Mouse (Mus musculus): Measurements from ENCODE around the gene Trappc12. TPM values are rescaled to one million over a fixed set of nuclear protein-coding genes. Genes with fewer than 3 reads are reported as not detected.

Trappc12 gene
- polyA plus RNA-seq, 1 experiment: 59.7 TPM

DNA sequence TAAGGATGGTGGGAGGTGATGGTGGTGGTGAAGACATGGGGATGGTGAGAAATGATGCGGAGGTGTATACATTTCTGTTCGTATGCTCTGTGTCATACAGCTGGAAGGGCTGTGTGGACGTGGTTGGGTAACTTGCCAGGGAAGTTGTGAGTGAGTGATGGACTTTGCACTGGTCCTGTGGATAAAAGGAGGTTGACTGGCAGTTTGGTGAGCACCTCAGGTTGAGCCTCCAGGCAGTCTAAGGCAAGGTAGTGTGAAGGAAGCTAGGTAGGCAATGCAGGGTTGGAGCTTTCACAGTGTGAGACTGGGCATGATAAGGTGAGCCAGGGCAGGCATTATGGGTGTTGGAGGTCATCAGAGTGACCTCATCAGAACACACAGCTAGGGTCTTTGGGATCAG, 32.4 kb upstream of the Trappc12 start:
- no peak overlapping the region for H3K27ac ChIP-seq (ENCODE audit: insufficient read depth, low read length)
- no peak for TF ChIP-seq CTCF (IDR thresholded peaks at IDR 0.05; ENCODE audit: extremely low read depth, insufficient read depth, low read length)
- TF ChIP-seq POLR2A (IDR thresholded peaks at IDR 0.05; ENCODE audit: extremely low read depth, insufficient read depth, low read length): no peak
- H3K4me3 ChIP-seq (ENCODE audit: insufficient read depth, low read length): no peak overlapping the region
- H3K4me1 ChIP-seq (ENCODE audit: control insufficient read depth, insufficient read depth, low read length): peaks cover 13% of the 10 kb centered on the region

DNA sequence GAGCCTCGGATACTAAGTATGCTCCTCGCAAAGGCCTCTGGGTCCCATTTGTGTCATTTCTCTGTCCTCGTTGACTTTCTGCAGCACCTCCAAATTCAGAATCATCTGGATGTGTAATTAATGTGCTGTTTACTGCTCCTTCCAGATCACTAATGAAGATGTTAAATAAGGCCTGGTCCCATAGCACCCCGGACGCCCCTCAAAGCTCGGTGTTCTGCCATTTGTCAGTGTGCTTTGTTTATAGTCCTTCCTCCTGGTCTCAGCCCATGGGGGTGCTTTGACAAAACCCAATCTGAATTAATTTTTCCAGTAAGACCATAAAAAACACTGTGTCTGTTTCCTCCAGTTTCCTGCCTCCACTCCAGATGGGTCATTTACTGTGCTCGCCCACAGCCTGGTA, 29.9 kb upstream of the Trappc12 start:
- TF ChIP-seq CTCF (IDR thresholded peaks at IDR 0.05; ENCODE audit: extremely low read depth, insufficient read depth, low read length) (no peak), POLR2A (IDR thresholded peaks at IDR 0.05; ENCODE audit: extremely low read depth, insufficient read depth, low read length) (no peak)
- no peak overlapping the region for H3K27ac ChIP-seq (ENCODE audit: insufficient read depth, low read length)
- H3K4me3 ChIP-seq (ENCODE audit: insufficient read depth, low read length): no peak overlapping the region
- peaks cover 10% of the 10 kb centered on the region for H3K4me1 ChIP-seq (ENCODE audit: control insufficient read depth, insufficient read depth, low read length)

DNA sequence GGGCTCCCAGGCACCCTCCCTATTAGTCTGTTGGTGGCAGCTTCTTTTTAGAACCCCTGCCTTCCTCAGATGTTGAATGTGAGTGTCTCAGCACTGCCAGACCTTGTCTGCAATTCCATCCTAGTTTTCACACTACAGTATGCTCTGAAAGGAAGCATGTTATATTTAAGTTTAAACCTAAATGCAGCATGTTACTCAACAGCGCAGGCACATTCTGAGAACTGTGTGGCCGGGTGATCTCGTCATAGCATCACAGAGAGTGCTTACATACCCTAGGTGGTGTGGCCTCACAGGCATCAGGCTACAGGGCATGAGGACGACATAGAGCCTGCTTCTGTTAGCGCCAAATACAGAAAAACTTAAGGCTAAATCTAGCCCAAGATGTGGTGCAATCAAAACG, 25.4 kb upstream of the Trappc12 start:
- Histone ChIP-seq H3K4me1 (ENCODE audit: control insufficient read depth, insufficient read depth, low read length) (peaks cover 10% of the 10 kb centered on the region), H3K4me3 (ENCODE audit: insufficient read depth, low read length) (no peak overlapping the region), H3K27ac (ENCODE audit: insufficient read depth, low read length) (0 out of 2 replicates have a peak overlapping the region, but pooled peaks have one; percentile 28)
- no peak for TF ChIP-seq CTCF (IDR thresholded peaks at IDR 0.05; ENCODE audit: extremely low read depth, insufficient read depth, low read length)
- no peak for TF ChIP-seq POLR2A (IDR thresholded peaks at IDR 0.05; ENCODE audit: extremely low read depth, insufficient read depth, low read length)

DNA sequence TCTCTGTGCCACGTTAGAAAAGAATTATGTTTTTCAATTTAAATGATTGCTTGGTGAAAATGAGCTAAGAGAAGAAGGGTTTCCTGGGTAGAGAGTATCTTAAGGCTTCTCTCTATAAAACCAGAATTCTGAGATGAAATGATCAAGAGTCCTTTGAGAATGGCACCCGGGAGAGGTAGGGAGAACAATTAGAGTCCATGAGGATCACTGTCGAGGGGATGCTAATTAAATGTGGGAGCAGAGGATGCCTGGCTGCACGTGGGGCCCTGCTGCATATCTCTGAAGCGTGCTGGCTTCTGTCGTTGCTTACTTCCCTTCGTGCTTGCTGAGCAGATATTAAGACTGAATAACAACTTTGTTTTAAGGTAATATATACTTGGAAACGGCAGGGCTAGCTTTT, 24.8 kb upstream of the Trappc12 start:
- Histone ChIP-seq H3K27ac (ENCODE audit: insufficient read depth, low read length) (no peak overlapping the region), H3K4me1 (ENCODE audit: control insufficient read depth, insufficient read depth, low read length) (peaks cover 10% of the 10 kb centered on the region), H3K4me3 (ENCODE audit: insufficient read depth, low read length) (no peak overlapping the region)
- no peak for TF ChIP-seq POLR2A (IDR thresholded peaks at IDR 0.05; ENCODE audit: extremely low read depth, insufficient read depth, low read length)
- TF ChIP-seq CTCF (IDR thresholded peaks at IDR 0.05; ENCODE audit: extremely low read depth, insufficient read depth, low read length): no peak

DNA sequence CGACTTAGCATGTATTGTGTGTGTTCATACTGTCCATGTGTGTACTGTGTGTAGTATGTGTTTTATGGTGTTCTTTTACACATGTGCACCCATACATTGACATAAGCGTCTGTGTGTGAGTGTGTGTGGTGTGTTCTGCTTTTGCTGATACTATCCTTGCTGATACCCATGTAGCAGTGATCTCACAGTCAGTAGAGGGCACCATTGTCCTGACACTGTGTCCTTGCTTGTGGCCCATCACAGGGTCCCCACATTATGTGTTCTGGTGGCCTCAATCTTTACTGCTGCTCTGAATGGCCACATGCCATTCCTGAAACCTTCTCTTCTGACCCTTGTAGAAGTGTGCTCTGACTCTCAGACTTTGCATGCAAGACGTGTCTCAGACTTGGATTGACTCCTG, 23.5 kb upstream of the Trappc12 start:
- H3K4me1 ChIP-seq (ENCODE audit: control insufficient read depth, insufficient read depth, low read length): peaks cover 10% of the 10 kb centered on the region
- no peak overlapping the region for H3K4me3 ChIP-seq (ENCODE audit: insufficient read depth, low read length)
- H3K27ac ChIP-seq (ENCODE audit: insufficient read depth, low read length): no peak overlapping the region

DNA sequence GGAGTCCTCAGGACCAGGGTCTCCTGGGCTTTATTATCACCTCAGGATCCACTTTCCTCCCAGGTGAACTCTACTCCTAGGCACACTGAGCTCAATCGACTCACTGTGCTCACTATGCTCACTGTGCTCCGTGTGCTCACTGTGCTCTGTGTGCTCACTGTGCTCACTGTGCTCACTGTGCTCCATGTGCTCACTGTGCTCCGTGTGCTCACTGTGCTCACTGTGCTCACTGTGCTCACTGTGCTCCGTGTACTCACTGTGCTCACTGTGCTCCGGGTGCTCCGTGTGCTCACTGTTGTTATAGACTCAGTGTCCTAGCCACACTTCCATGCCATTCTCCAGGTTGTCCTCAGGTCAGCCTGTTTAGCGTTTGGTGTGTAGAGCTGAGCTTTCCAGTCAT, 19.7 kb upstream of the Trappc12 start:
- TF ChIP-seq CTCF (IDR thresholded peaks at IDR 0.05; ENCODE audit: extremely low read depth, insufficient read depth, low read length) (no peak), POLR2A (IDR thresholded peaks at IDR 0.05; ENCODE audit: extremely low read depth, insufficient read depth, low read length) (no peak)

More for the DNA sequence above, 23.5 kb upstream of the Trappc12 start:
- TF ChIP-seq POLR2A (IDR thresholded peaks at IDR 0.05; ENCODE audit: extremely low read depth, insufficient read depth, low read length) (no peak), CTCF (IDR thresholded peaks at IDR 0.05; ENCODE audit: extremely low read depth, insufficient read depth, low read length) (peak; percentile 58)

DNA sequence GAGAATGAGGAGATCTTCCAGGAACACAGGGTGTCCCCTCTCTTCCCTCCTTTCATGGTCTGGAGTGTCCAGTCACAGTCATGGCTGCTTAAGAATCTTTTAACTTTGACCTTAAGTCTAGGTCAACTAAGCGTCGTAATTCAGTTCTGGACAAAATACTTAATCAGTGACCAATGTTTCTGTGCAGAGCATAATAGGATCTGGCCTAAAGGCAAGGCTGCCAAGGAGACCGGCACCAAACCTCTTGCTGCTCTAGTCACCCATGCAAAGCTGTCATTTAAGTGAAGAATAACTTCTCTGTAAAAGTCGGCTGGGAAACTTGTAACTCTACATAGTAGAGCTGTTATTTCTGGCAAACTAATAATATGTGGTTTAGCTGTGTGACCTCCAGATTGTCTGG, 5.7 kb upstream of the Trappc12 start:
- Histone ChIP-seq H3K27ac (ENCODE audit: insufficient read depth, low read length) (no peak overlapping the region), H3K4me3 (ENCODE audit: insufficient read depth, low read length) (no peak overlapping the region), H3K4me1 (ENCODE audit: control insufficient read depth, insufficient read depth, low read length) (peaks cover 2% of the 10 kb centered on the region; the same call in 1 of the 2 replicates)
- no peak for TF ChIP-seq CTCF (IDR thresholded peaks at IDR 0.05; ENCODE audit: extremely low read depth, insufficient read depth, low read length)
- no peak for TF ChIP-seq POLR2A (IDR thresholded peaks at IDR 0.05; ENCODE audit: extremely low read depth, insufficient read depth, low read length)

More for the DNA sequence above, 19.7 kb upstream of the Trappc12 start:
- Histone ChIP-seq H3K4me3 (ENCODE audit: insufficient read depth, low read length) (no peak overlapping the region), H3K4me1 (ENCODE audit: control insufficient read depth, insufficient read depth, low read length) (peaks cover 6% of the 10 kb centered on the region), H3K27ac (ENCODE audit: insufficient read depth, low read length) (no peak overlapping the region)

DNA sequence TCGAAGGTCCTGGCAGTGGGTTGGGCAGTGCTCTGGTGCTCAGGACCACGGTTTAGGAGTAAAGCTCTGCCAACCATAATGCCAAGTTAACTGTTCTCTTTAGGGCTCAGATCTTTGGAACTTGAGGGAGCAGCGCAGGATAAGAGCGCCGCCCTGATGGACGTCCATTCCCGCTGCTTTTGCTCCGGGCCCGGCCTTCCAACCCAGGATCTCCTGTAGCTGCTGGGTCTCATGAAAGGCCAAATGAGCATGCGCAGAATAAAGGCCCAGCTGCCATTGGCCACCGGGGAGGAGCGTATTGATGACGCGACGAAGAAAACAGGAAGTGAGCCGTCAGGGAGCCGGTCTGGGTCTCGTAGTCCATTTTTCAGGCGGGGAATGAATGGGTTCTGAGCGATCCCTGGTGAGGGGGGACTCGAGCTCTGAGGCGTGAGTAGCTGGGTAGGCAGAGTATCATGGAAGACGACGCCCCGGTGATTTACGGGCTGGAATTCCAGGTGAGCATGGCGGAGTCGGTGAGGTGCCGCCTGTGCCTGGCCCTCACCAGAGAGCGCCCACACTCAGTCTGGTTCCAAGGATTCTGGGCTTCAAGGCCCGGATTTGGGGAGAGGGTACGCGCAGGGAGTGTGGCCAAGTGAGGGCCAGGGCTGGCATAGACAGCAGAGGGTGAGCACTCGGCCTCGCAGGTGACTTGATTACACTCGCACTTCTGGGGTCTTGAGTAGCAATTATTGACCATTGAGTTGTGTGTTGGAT, 1.4 kb upstream of the Trappc12 start, which contains the start of gene Eipr1:
TSS of gene Eipr1 (plus strand) at position 296 of the 756 bp plus-strand sequence.
- H3K4me1 ChIP-seq (ENCODE audit: control insufficient read depth, insufficient read depth, low read length): peaks cover 4% of the 10 kb centered on the region

DNA sequence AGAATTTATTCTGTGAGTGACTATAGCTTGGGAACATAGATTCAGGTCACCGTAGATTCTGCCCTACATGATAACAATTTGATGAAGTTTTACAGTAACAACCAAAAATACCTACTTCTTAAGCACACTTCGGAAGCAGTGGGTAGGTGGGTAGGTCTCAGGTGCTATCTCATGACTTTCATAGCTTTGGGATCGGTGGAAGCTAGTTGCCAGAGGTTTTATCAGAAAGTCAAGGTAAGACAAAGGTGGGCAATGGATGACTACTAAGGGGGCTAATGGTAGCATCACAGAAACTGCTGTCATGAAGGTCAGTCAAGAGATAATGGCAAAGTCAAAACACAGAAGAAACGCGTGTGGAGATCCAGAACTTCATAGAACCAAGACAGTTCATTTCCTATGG, 604 bp upstream of the Trappc12 start:
- H3K27ac ChIP-seq (ENCODE audit: insufficient read depth, low read length): no peak overlapping the region
- peaks cover 4% of the 10 kb centered on the region for H3K4me1 ChIP-seq (ENCODE audit: control insufficient read depth, insufficient read depth, low read length)
- TF ChIP-seq POLR2A (IDR thresholded peaks at IDR 0.05; ENCODE audit: extremely low read depth, insufficient read depth, low read length) (no peak), CTCF (IDR thresholded peaks at IDR 0.05; ENCODE audit: extremely low read depth, insufficient read depth, low read length) (no peak)
- H3K4me3 ChIP-seq (ENCODE audit: insufficient read depth, low read length): peak overlapping the region; percentile 60; the same call in 1 of the 2 replicates

More for the DNA sequence above, 1.4 kb upstream of the Trappc12 start, which contains the start of gene Eipr1:
- H3K4me3 ChIP-seq (ENCODE audit: insufficient read depth, low read length): peak within 1 kb of the TSS; percentile 93
- peak within 1 kb of the TSS; percentile 14; the same call in 1 of the 2 replicates for H3K27ac ChIP-seq (ENCODE audit: insufficient read depth, low read length)
- no peak for TF ChIP-seq CTCF (IDR thresholded peaks at IDR 0.05; ENCODE audit: extremely low read depth, insufficient read depth, low read length)
- peak; percentile 78; the same call in 1 of the 2 replicates for TF ChIP-seq POLR2A (IDR thresholded peaks at IDR 0.05; ENCODE audit: extremely low read depth, insufficient read depth, low read length)

DNA sequence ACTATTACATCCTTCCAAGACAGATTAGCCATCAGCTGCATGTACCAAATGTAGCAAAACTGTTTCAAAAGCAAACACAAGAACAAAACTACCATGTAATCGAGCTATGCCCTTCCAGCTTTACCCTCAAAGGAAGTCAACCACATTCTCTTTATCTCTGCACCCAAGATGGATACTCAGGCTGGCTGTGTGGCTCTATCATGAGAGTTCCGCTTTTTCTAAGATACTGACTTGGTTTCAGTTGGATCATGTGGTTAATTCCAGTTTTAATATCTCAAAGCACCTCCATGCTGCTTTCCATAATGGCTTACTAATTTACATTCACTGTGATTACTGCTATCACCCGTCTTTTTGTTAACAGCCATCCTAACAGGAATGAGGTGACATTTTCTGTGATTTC, 6.9 kb downstream of the Trappc12 start:
- H3K4me1 ChIP-seq (ENCODE audit: control insufficient read depth, insufficient read depth, low read length): peaks cover 3% of the 10 kb centered on the region
- H3K4me3 ChIP-seq (ENCODE audit: insufficient read depth, low read length): no peak overlapping the region
- TF ChIP-seq CTCF (IDR thresholded peaks at IDR 0.05; ENCODE audit: extremely low read depth, insufficient read depth, low read length) (no peak), POLR2A (IDR thresholded peaks at IDR 0.05; ENCODE audit: extremely low read depth, insufficient read depth, low read length) (no peak)

More for the DNA sequence above, 6.9 kb downstream of the Trappc12 start:
- no peak overlapping the region for H3K27ac ChIP-seq (ENCODE audit: insufficient read depth, low read length)

All from cortical plate, adult 2 months (tissue).